Mouse (Mus musculus) bone marrow macrophage, adult 2 months (primary cell): Measurements from ENCODE around the gene Exoc6b.

Source experiments
- CTCF ChIP-seq: IDR thresholded peaks from 2 replicates; pipeline ENCODE4 v1.5.1; 2012; ENCODE audit warnings: low read depth, mild to moderate bottlenecking, low read length, moderate library complexity
- POLR2A ChIP-seq: IDR thresholded peaks from 2 replicates; pipeline ENCODE4 v1.6.1; 2012; ENCODE audit warnings: mild to moderate bottlenecking, low read depth, low read length, borderline replicate concordance

DNA sequence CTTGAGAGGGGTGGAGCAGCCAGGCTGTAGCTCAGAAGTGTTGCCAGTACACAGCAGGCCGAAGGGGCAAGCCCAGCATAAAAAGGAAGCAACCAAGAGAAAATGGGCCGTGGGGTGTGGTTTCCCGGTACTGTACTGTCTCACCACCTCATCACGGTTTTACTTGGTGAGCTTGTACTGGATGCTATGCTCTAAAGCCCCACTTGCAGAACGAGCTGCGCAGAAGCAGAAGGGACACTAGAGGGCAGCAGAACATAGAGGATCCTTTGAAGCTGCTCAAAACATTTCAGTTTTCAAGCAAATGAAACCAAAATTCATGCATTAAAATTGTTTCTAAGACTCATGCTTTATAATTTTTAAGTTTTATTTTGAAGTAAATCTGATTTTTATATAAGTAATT, 31.6 kb downstream of the Exoc6b start:
- peak; percentile 58 for TF ChIP-seq CTCF
- TF ChIP-seq POLR2A: no peak
